Mouse (Mus musculus): Measurements from ENCODE around the gene Cybb. TPM values are rescaled to one million over a fixed set of nuclear protein-coding genes. Genes with fewer than 3 reads are reported as not detected.

Cybb gene
- total RNA-seq, 4 experiments from 2014 or later, result 0.87 to 3.0 (median 1.9) TPM

Other genes starting within 250 kb of the Cybb start
- not detected for gene Gm14862, start 230.9 kb downstream of the Cybb start, total RNA-seq (2022)
- 10 to 100 TPM; 11.4 to 16.7 (median 14.8) TPM for gene Xk, start 215.0 kb downstream of the Cybb start, total RNA-seq (2022)
- under 1 TPM in 2 of 4 experiments, not detected in 2; 0.81 to 0.98 TPM for gene H2al1m, start 204.0 kb downstream of the Cybb start, total RNA-seq (2022)
- gene H2al1k, start 137.1 kb downstream of the Cybb start, total RNA-seq (2022), result 1 to 10 TPM in 1 of 4 experiments, not detected in 3; 1.2 TPM
- gene H2al1o, start 84.6 kb upstream of the Cybb start, total RNA-seq (2022), result not detected
- 100 to 1,000 TPM; 116 to 136 (median 128) TPM for gene Dynlt3, start 175.2 kb upstream of the Cybb start, total RNA-seq (2022)

All from left cerebral cortex, adult 8-10 months (tissue).